Mouse (Mus musculus): Measurements from ENCODE around the gene Abhd12.
A peak's percentile ranks its signal among the peaks of the same experiment; 100 is the strongest.
"Not testable (repeated sequence)": the region's sequence is repeated elsewhere in the genome, so short reads cannot be mapped to it uniquely, and the experiment has no call there.

Gene Abhd12

DNA sequence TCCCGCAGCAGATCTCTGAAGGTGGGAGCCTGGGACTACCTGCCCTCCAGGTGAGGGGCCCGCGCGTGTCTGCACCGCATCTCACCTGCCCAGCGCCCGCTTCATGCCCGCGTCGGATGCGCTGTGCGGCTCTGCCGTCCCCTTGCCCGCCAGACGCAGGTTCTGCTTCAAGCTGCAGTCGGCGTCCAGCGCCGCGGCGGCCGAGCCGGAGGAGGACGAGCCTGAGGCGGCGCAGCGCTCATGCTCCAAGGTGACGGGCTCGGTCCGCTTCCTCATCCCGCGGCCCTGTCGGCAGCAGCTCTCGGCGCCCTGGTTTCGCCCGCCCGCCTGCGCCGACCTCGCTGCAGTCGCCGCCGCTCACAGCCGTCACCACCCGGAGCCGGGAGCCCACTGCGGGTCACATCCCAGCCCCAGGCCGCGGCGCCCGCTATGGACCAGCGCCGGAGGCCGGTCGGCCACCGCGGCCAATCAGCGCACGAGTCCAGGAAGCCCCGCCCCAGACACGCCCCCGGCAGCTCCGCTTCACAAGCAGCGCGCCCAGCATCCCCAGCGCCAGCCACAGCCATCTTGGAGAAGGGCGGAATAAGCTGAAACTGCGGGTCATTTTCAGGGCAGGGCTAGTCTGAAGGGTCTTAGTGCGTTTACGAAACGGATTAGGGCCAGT lies at the start of gene Abhd12:
Gene Abhd12, minus strand, starts transcription at position 470 of the 664 bp plus-strand sequence.
- DNase-seq, result peak; percentile 99

DNA sequence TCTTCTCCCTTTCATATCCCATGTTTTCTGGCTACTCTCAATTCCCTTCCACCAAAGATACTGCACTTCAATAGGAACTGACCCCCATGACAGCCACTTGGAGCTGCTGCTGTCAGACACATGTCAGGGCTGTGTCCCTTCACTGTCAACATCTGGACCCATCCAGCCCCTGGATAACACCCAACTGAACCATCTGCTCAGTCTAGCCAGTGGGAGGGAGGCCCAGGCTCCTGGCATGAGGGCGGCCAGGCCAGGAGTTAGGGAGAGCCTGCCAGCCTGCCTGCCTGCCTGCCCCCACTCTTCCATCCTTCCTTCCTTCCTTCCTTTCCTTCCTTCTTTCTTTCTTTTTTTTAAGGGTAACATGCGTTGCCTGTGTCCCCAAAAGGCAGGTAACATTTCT lies 46.7 kb upstream of the Abhd12 start:
- DNase-seq, result no peak

DNA sequence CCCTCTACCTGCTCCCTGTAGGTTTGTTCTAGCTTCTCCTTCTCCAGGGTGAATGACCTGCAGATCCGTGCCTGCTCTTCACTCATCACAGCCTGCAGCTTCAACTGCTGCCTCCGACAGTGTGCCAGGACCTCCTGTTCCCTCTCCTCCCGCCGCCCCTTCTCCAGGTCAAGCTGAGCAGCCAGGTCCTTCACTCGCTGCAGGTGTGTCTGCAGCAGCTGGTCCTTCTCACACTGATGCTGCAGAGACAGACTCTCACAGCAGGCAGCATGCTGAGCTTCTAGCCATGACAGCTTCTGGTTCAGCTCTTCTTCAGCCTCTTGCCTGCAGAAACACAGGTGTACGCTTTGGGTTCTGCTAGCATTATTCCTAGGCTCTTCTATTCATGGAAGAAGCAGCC lies 45.5 kb upstream of the Abhd12 start:
- no peak for DNase-seq

DNA sequence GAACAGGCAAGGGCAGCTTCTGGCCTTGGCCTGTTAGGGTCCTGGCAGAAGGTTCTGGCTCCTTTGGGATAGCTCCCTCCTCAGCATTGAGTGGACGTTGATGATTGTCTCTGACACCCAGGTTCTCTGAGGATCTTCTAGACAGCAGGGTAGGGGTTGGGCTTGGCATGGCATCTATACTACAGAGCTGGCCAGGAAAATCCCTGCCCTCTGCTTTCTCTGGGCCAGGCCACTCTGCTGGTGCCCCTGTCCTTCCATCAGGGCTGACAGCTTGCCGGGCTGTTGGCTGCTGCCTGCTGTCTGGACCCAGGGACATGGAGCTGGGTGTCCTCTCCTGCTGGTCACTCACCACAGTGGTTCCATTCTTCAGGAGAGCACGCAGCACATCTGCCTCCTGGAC lies 45.1 kb upstream of the Abhd12 start:
- no peak for DNase-seq

DNA sequence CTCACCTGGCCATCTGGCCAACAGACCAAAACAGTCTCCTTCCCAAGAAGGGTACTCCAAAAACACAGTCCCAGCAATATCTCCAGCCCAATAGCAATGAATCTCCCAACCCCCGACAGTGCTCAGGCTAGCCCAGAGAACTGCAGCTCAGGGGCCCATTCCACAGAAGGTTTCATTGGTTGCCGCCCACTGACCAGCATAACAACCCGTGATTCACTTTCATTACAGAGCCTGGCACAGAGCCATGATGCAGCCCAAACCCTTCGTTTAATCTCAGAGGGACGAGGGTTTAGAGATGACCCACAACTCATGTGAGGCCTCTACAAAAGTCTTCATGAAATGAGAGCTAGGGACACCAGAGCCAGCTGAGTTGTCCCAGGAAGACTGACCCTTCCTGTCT lies 44.2 kb upstream of the Abhd12 start:
- no peak for DNase-seq

DNA sequence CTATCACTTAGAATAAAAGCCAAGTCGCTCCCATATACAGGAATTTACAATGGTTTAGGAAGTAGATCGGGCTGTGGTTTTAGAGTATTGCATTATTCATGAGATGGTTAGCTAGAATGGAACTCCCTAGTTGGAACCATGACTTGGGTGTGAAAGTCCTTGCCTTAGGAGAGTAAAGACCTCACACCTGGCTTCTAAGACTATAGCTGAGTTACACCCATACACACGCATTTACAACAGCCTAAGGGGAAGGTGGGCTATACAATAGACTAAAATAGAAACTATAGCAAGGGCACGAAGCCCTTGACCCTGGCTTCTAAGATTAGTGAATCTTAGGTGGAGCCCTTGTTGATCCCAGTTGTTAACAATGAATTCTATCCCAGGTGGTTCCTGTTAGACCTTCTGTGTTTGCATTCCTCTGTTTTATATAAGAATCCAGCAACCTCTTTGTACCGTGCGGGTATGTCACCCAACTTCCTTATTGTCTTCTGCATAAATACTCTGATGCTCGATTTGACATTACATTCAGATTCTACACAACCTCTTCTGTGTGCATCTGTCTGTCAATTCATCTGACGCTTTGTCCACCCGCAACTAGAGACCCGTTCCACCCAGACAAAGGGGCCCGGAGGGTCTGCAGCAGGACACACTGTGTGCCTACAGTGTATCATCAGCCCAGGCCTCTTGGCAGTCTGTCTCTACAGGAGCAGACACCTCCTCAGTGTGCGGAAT lies 43.5 kb upstream of the Abhd12 start:
- not testable (repeated sequence) for DNase-seq

DNA sequence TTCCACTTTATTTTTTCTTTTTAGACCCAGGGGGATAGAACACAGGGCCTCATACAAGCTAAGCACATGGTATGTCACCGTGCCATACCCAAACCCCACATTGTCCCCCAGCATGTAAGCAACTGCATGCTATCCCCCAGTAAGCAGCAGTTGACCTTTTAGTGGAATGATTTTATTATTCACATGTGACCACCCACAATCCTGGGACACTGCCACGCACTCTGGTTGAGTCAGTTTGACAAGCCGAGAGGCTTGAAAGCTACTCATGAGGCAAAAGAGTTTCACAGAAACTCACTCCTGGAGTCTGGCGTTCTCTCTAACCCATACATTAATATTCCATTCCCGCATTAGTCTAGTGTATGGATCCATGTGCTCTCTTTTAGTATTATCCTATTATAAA lies 42.8 kb upstream of the Abhd12 start:
- DNase-seq, result not testable (repeated sequence)

DNA sequence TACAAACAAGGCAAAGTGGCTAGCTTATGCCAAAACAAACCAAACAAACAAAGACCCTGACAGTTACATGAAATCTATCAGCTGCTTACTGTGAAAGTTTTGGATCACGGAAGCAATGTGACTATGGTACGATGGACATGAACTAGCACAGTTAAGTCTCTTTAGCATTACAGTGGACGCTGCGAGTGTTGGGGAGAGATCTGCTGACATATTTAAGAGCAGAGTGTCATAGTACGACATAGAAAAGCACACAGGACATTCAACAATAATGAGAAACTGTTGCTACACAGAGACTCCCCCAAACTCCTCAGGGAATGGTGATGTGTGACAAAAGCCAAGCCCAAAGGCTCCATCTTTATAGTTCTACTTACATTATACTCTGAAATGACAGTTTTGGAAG lies 39.5 kb upstream of the Abhd12 start:
- no peak for DNase-seq

DNA sequence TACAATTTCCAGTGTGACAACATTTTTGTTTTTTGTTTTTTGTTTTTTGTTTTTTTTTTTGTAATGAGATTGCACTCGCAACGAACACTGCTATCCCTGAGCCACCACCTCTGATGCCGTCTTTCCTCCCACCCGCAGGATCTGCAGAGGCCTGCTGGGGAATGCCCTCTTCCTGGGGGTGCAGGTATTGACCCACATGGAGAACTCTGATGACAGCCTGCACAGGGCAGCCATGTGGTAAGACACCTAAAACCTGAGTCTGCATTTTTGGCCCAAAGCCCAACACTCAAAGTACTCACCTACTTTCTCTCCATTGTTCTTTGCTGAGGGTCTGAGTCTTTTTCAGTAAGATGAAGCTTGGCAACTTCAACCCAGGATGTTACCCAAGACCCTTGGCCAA lies 30.1 kb upstream of the Abhd12 start:
- DNase-seq, result no peak

DNA sequence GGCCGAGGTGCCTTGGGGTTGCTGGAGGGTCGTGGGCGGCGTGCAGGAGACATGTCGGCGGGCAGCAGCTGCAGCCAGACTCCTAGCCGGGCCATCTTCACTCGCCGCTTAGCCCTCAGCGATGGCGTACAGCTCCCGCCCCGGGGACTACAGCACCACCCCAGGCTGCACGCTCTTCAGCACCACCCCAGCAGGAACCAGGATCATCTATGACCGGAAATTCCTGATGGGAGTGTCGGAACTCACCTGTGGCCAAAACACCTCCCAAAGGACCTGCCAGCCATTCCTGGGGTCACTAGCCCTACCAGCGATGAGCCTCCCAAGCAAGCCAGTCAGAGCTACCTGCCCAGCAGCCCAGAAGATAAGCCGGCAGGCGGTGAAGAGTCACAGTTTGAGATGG lies 28.9 kb upstream of the Abhd12 start:
- DNase-seq, result no peak

DNA sequence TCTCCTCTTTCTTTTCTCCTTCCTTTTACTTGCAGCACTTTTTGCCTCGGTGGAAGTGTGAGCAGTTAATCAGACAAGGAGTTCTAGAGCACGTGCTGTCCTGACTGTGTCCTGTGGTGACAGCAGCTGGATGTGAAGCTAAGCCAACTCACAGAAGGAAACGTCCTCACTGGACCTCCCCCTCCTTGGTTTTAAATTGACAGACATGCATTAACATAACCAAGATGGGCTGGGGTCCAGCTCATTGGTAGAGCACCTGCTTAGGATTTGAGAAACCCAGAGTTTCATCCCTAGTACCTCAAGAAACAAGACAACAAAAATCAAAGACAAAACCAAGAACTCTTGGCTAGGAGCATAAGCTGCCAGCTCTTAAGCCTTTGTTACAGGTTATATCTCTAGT lies 26.3 kb upstream of the Abhd12 start:
- no peak for DNase-seq

DNA sequence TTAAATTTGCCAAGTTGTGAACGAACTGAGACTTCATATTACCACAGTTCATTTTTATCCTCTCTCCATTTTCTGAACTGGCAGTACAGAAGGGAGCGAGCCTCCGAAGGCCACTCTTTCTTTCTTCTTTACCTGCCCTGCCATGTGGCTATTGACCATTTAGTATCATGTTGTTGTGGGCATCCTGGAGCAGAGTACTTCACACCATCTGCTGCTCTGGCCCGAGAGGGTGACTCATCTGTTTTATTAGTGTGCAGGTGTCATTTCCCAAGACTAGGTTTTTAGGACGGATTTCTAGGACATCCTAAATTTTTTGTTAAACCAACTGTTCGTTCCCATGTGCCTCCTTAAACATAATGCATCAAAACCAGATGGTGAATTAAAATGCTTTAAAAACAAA lies 24.6 kb upstream of the Abhd12 start:
- DNase-seq, result no peak

DNA sequence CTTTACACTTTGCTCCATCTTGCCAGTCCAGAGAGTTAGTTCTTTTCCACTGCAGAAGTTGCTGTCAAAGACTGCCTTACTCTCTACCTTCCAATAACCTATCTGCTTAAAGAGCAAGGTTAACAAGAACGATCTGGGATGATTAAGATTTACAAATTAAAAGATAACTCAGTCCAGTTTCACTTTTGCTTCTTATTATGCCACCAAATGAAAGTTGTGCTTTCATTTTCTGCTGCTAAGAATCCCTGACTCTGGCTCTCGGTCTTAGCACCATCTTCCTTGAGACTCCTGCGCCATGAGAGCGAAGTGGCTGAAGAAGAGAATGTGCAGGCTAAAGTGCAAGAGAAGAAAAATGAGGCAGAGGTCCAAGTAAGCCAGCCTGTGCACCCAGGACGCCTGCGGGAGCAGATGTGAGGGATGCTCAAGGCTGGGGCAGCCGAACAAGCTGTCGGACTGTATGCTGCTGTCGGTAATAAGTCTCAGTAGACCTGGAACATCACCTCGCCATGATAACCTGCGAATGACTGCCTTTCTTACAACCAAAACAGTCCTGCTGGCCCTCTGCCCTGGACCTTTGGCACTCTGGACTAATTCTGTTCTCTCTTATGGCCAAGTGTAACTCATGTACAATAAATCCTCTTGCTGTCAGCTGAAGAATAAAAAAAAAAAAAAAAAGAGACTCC lies 22.6 kb upstream of the Abhd12 start:
- no peak for DNase-seq

DNA sequence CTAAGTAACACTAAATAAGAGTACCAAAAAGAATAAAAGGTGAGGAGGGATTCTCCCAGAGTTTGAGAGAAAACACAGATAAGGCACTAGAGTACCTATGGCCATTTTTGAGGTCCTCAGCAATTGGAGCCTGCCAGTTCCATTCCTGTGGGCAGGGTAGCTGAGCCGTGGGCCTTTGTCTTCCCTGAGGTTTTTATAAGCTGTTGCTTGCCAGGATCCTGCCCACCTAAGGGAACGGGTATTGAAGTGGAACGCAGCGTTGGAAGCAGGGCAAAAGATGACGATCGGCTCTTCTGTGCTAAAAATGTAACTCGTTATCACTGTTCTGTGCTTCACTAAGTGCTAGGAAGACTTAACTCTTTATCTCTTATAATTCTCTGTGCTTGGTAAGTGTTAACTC lies 19.0 kb upstream of the Abhd12 start:
- DNase-seq, result no peak

DNA sequence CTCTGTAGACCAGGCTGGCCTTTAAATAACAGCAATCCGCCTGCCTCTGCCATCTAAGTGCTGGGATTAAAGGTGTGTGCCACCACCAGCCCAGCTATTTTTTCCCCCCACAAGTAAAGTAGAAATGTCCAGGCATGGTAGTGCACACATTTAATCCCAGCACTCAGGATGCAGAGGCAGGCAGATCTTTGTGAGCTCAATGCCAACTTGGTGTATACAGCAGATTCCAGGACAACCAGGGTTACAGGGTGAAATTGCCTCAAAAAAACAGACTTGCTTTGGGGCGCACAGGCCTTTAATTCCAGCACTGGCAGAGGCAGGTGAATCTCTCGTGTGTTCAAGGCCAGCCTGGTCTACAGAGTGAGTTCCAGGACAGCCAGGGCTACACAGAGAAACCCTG lies 18.5 kb upstream of the Abhd12 start:
- no peak for DNase-seq

DNA sequence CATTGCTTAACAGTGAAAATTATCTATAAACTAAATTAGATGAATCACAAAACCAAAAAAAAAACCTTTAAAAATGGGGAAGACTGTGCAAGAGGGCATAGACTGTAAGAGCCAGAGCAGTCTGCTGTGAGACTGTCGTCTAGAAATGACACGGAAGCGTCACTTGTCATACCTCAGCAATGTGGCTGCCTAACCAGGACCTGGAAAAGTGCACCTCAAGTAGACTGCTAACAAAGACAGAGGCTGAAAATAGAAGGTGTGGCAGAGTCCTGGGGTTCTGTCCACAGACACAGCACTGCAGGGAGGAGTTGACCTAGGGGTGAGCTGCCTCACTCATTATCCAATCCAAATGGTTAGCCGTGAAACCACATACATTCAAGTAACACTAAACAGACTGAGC lies 17.6 kb upstream of the Abhd12 start:
- DNase-seq, result no peak

DNA sequence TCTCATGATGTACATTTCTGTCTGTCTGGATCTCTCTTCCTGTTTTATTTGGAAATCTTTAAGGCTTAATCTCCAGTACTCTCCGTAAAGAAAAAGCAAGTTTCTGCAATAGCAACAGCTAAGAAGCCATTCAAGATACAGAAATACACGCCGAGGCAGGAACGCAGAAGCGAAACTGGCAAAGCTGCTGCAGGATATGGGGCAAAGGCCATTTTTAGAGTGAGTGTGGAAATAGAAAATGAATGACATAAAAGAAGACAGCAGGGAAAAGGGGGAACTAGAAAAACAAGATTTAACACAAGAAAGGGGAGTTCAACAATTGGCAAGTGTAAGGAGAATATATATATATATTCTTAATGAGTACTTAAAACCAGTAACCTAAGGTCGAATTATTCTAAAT lies 17.2 kb upstream of the Abhd12 start:
- peak; percentile 10 for DNase-seq

DNA sequence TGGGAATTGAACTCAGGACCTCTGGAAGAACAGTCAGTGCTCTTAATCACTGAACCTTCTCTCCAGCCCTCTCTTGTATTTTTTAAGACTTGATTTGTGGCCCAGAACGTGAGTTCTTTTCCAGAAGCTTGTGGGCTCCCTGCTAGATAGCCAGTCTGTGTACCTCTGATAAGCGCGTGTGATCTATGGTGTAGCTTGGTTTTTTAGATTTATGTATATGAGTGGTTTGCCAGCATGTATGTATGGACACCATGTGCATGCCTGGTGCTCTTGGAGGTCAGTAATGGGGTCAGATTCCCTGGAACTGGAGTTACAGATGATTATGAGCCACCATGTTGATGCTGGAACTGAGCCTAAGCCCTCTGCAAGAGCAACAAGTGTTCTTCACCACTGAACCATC lies 16.0 kb upstream of the Abhd12 start:
- DNase-seq, result no peak

DNA sequence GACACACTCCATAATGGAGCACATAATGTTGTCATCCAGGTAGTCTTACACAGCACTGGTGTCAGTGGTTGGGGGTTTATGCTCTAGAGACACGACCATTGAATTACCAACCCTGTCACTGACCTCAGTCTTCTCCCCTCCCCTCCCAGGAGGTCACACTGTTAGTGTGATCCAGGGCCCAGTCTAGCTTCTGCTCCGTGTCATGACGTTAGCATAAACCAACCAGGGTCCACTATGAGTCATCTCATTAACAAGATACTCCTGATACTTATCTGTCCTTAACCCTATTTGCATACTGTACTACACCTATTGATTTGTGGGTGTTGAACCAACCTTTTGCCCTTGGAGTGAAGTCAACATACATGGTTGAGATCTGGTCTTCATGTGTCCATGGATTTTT lies 14.2 kb upstream of the Abhd12 start:
- no peak for DNase-seq

DNA sequence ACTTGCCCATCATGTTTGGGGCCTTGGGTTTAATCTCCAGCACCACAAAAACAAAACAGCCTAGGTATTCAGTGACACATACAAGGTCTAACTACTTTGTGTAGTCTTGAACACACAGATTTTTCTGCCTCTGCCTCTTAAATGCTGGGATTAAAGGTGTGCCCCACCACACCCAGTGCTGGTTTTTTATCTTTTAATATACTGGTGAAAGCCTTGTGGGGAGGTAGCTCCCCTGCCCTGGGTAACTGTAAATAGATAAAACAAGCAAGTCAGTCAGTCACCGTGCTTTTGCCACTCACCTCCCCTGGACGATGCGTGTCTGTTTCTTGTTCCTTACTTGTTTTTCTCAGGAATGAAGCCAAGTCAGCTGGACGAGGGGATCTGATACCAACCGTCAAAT lies 11.2 kb upstream of the Abhd12 start:
- DNase-seq, result no peak

DNA sequence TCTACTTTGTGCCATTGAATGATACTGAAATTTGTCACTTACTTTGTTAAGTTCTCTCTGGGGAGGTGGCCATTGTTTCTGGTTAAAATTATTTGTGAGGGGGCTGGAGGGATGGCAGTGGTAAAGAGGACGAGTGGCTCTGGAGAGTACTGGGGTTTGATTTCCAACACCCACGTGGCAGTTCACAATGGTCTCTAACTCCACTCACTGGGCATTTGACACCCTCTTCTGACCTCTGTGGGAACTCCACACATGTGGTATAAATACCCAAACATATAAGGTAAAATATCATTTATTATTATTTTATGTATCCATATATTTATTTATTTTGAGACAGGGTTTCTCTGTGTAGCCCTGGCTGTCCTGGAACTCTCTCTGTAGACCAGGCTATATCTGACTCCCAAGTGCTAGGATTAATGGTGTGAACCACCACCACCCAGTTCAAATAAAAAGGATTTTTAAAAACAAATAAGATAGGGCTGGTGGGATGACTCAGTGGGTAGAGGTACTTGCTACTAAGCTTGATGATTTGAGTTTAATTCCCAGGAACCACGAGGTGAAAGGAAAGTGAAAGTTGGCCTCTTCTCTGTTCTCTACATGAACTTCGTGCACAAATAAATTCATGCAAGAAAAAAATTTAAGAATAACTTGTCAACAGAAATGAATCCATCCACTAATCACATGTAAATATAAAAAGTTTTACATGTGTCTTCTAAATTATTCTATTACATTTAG lies 10.4 kb upstream of the Abhd12 start:
- DNase-seq, result no peak

DNA sequence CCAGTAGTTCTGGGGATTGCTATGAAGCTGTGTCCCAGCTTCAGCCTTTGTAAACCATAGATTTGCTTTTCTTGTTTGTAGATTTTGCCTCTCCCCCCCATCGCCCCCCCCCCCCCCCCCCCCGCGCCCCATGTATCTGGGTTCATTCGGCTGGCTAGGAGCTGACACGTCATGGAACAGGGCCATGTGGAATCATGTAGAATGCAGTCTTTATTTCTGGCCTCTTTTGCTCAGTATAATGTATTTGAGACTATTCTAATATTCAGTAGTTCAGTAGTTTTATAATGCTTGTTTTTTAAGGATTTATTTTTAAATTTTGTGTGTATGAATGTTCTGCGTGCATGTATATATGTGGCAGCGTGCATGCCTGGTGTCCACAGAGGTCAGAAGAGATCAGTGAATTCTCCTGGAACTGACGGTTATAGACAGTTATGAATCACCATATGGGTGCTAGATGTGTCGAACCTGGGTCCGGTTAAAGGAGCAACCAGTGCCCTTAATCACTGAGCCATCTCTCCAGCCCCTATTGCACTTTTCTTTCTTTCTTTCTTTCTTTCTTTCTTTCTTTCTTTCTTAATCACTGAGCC lies 5.8 kb upstream of the Abhd12 start:
- DNase-seq, result no peak

DNA sequence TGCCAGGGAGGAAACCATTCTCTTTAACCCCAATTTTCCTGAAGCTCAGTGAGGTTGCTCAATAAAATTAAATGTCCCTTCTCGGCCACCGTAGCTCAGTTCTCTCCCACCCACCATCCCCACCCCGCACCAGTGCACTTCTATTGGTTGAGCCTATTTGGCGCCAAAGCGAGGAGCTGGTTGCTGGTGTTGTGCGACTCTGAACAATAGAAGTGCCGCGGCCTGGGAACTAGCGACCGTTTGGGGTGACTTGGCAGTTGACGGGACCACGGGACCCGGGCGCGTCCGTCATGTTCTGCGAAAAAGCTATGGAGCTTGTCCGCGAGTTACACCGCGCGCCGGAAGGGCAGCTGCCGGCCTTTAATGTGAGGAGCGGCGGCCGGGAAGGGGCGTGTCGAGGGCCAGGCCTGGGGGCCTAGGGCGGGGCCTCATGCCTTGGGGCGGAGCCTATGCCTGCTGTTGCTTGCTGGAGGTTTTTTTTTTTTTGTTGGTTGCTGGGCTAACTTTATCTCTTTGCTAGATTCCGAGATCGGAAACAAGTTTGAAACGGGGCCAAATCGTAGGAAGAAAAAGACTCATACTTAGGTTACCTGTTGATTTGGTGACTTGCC lies 5.0 kb upstream of the Abhd12 start:
- peak; percentile 95 for DNase-seq

All from lung, postnatal 14 days (tissue).